ENCODE assay signal across 10 mouse cellular contexts in the genomic region with DNA sequence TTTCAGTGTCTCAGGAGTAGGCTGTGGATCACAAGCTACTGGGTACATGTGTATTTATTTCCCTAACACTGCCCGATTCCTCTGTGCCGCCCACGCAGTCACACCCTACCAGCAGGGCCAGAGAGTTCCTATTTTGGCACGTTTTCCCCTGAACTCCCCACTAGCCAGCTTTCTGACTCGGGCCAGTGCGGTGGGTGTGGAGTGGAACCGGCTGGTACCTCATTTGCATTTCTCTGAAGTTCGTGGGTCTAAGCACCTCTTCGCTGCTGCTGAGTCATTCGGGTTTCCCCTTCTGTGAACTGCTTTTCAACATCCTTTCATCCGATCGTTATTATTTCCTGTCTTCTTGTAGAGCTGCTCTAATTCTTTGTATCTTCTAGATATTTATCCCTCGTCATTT. TPM values are rescaled to one million over a fixed set of nuclear protein-coding genes. Genes with fewer than 3 reads are reported as not detected.
A peak's percentile ranks its signal among the peaks of the same experiment; 100 is the strongest.
DNase-seq lines count a peak whose midpoint lies in the region; ATAC-seq and TF ChIP-seq lines count a peak whose summit lies in the region.
"Had no signal": no experiment of that assay in that cellular context is flagged by ENCODE, and none has a peak within 500 bp of the region (broad histone marks: within the 10 kb centered on the region; RNA-seq: fewer than 3 reads in every experiment).

No protein-coding gene starts in this region.

- no peaks in the 10 kb centered on the region for H3K36me3 ChIP-seq in heart, embryonic 10.5 days
- H3K36me3 ChIP-seq in kidney, embryonic 14.5 days (ENCODE audit: control insufficient read depth, insufficient read depth, low read length) = no peaks in the 10 kb centered on the region
- no peaks in the 10 kb centered on the region for H3K36me3 ChIP-seq in hindbrain, postnatal 0 days (ENCODE audit: insufficient read depth, low read length)

- WGBS in heart, embryonic 10.5 days = 45% methylated on average over 13 of the region's 13 CpGs
- 38% methylated on average over 13 of the region's 13 CpGs for WGBS in kidney, embryonic 14.5 days
- WGBS in hindbrain, postnatal 0 days = 56% methylated on average over 13 of the region's 13 CpGs

- DNase-seq in heart, adult 9 months (ENCODE audit: low spot score in 2 of 2) = peak; percentile 43 to 48
- no peak for DNase-seq in heart, embryonic 10.5 days (ENCODE audit: low spot score)
- peak; percentile 44 for DNase-seq in ES-CJ7 (ENCODE audit: low read depth, low spot score)
- no peak for DNase-seq in left cerebral cortex, adult 2 months (ENCODE audit: extremely low spot score in 1 of 2, low spot score in 2 of 2)
- DNase-seq in hindbrain, postnatal 0 days (ENCODE audit: low spot score) = no peak

- H3K4me3 ChIP-seq in heart, embryonic 10.5 days = no peak overlapping the region
- H3K4me3 ChIP-seq in left cerebral cortex, adult 2 months = no peak overlapping the region
- H3K4me3 ChIP-seq in kidney, embryonic 14.5 days (ENCODE audit: low read length) = no peak overlapping the region
- H3K4me3 ChIP-seq in hindbrain, postnatal 0 days (ENCODE audit: low read length) = no peak overlapping the region
- H3K4me3 ChIP-seq: erythroblast, embryonic 14.5 days had no signal

- intact Hi-C loops in left cerebral cortex, adult 2 months (cut with DNase I) = no loop called here

- ATAC-seq in inflammation-experienced regulatory T-cells, adult 6 months = peak; percentile 93
- ATAC-seq in neutrophil, adult 5-6 weeks (ENCODE audit: extremely low read depth, insufficient number of reproducible peaks, low FRiP score, poor library complexity, severe bottlenecking) = peak; percentile 76
- ATAC-seq in kidney, embryonic 14.5 days (ENCODE audit: low FRiP score, low TSS enrichment) = no peak
- no peak for ATAC-seq in hindbrain, postnatal 0 days

- H3K4me2 ChIP-seq in kidney, embryonic 14.5 days (replicated peaks; ENCODE audit: low read depth, low read length) = no peak overlapping the region
- no peak overlapping the region for H3K4me2 ChIP-seq in hindbrain, postnatal 0 days (ENCODE audit: low read depth, low read length)

- H3K27me3 ChIP-seq in heart, embryonic 10.5 days (ENCODE audit: insufficient read depth, poor library complexity, severe bottlenecking) = peaks cover 4% of the 10 kb centered on the region; the same call in 1 of the 2 replicates
- H3K27me3 ChIP-seq in kidney, embryonic 14.5 days (ENCODE audit: control insufficient read depth, insufficient read depth, low read length) = no peaks in the 10 kb centered on the region
- no peaks in the 10 kb centered on the region for H3K27me3 ChIP-seq in hindbrain, postnatal 0 days (ENCODE audit: insufficient read depth, low read length)

- H3K9me3 ChIP-seq in heart, embryonic 10.5 days = no peaks in the 10 kb centered on the region
- no peaks in the 10 kb centered on the region for H3K9me3 ChIP-seq in kidney, embryonic 14.5 days (ENCODE audit: control insufficient read depth, low read length)
- H3K9me3 ChIP-seq in hindbrain, postnatal 0 days (ENCODE audit: low read length) = no peaks in the 10 kb centered on the region

- H3K9ac ChIP-seq in kidney, embryonic 14.5 days (ENCODE audit: low read depth, low read length) = no peak overlapping the region
- no peak overlapping the region for H3K9ac ChIP-seq in hindbrain, postnatal 0 days (replicated peaks; ENCODE audit: low read length)

- H3K4me1 ChIP-seq in heart, embryonic 10.5 days = no peaks in the 10 kb centered on the region
- no peaks in the 10 kb centered on the region for H3K4me1 ChIP-seq in kidney, embryonic 14.5 days (ENCODE audit: control insufficient read depth, insufficient read depth, low read length)
- no peaks in the 10 kb centered on the region for H3K4me1 ChIP-seq in hindbrain, postnatal 0 days (ENCODE audit: insufficient read depth, low read length)

- no peak for TF ChIP-seq CTCF in left cerebral cortex, adult 2 months (IDR thresholded peaks at IDR 0.05)
- TF ChIP-seq CTCF in hindbrain, postnatal 0 days (IDR thresholded peaks at IDR 0.05; ENCODE audit: low read depth) = no peak

- H3K27ac ChIP-seq in heart, embryonic 10.5 days = no peak overlapping the region
- H3K27ac ChIP-seq in left cerebral cortex, adult 2 months = no peak overlapping the region
- no peak overlapping the region for H3K27ac ChIP-seq in kidney, embryonic 14.5 days (ENCODE audit: low read depth, low read length)
- H3K27ac ChIP-seq in hindbrain, postnatal 0 days = no peak overlapping the region
- H3K27ac ChIP-seq: kidney, postnatal 0 days had no signal

RNA-seq across cellular contexts. Expression of a gene that starts 7.7 kb away (rescaled TPM):
- 2.5 and 4.2 TPM in 2 replicates for polyA plus RNA-seq in heart, embryonic 10.5 days (2016; fragmentation: Nextera tagmentation; extraction: Ambion mirVana)
- polyA plus RNA-seq in inflammation-experienced regulatory T-cells, adult 6 months (2017; shearing (Covaris generic)) = 100 to 1,000 TPM in 1 of 3 experiments, 10 to 100 TPM in 2; 83.9 to 124 (median 98.2) TPM
- 91.5 and 109 TPM in 2 replicates for total RNA-seq in neutrophil, adult 5-6 weeks (2017)
- 1 to 10 TPM; 2.9 to 3.1 TPM for total RNA-seq in left cerebral cortex, adult 2 months (2021)
- 0.97 and 3.0 TPM in 2 replicates for polyA plus RNA-seq in kidney, embryonic 14.5 days (2014; fragmentation: Nextera tagmentation; extraction: Ambion mirVana)
- total RNA-seq in hindbrain, postnatal 0 days (2014; rRNA removed) = 7.3 and 36.8 TPM in 2 replicates
- 2.5 and 2.9 TPM in 2 replicates for polyA plus RNA-seq in hindbrain, postnatal 0 days (2015; fragmentation: Nextera tagmentation; extraction: Ambion mirVana)

RNA-seq across cellular contexts. Expression of a gene that starts 59.6 kb away (rescaled TPM):
- 6.3 and 6.4 TPM in 2 replicates for polyA plus RNA-seq in heart, embryonic 10.5 days (2016; fragmentation: Nextera tagmentation; extraction: Ambion mirVana)
- polyA plus RNA-seq in inflammation-experienced regulatory T-cells, adult 6 months (2017; shearing (Covaris generic)) = 10 to 100 TPM; 10.6 to 27.5 (median 19.6) TPM
- total RNA-seq in neutrophil, adult 5-6 weeks (2017) = 87.7 and 101 TPM in 2 replicates
- total RNA-seq in left cerebral cortex, adult 2 months (2021) = 10 to 100 TPM; 63.2 to 64.4 TPM
- polyA plus RNA-seq in kidney, embryonic 14.5 days (2014; fragmentation: Nextera tagmentation; extraction: Ambion mirVana) = 10.1 and 12.6 TPM in 2 replicates
- total RNA-seq in hindbrain, postnatal 0 days (2014; rRNA removed) = 32.8 and 35.3 TPM in 2 replicates
- 7.8 and 8.6 TPM in 2 replicates for polyA plus RNA-seq in hindbrain, postnatal 0 days (2015; fragmentation: Nextera tagmentation; extraction: Ambion mirVana)

Comparison
In these comparisons a context has a peak if more than half of its experiments do, and no peak if none do; other contexts are left out.
1. DNase-seq: peak in heart, adult 9 months (2 of 2) and ES-CJ7 (single experiment); none in heart, embryonic 10.5 days (single experiment), left cerebral cortex, adult 2 months (0 of 2) and hindbrain, postnatal 0 days (single experiment).
2. ATAC-seq: peak in inflammation-experienced regulatory T-cells, adult 6 months (single experiment) and neutrophil, adult 5-6 weeks (single experiment); none in kidney, embryonic 14.5 days (single experiment) and hindbrain, postnatal 0 days (single experiment).
3. RNA of a gene that starts 7.7 kb away (polyA plus RNA-seq): 83.9 to 124 TPM in inflammation-experienced regulatory T-cells, adult 6 months; 0.97 to 3.0 TPM in kidney, embryonic 14.5 days, 2.5 to 2.9 TPM in hindbrain, postnatal 0 days and 2.5 to 4.2 TPM in heart, embryonic 10.5 days; every median in the first group is over 10 times any median in the second.